Mouse (Mus musculus): Measurements from ENCODE around the gene Grm7.

DNA sequence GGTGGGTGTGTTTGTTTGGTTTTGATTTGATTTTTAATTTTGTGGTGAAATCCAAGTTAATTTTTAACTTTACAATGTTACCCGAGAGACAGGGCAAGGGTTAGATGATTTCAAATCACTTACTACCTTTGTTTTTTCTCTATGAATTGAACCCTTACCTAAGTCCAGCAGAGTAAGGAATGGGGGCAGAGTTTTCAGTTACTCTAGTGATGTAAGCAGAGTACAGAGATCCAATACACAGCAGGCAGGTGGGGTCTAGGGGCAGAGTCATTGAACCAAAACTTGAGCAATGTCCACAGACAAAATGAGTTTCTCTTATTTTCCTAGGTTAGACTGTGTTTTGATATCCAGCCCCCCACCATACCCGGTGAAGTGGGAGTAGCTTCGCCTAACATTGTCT lies 723.2 kb downstream of the Grm7 start:
- TF ChIP-seq CTCF (IDR thresholded peaks at IDR 0.05) (no peak), POLR2A (IDR thresholded peaks at IDR 0.05; ENCODE audit: insufficient read depth, low read depth, low read length) (no peak)
